Mouse (Mus musculus): ENCODE measurements at regions not wholly inside any gene's neighbourhood (a gene's known extent, or its start where the extent isn't known, plus 50 kb on each side); places are given as distances from the start of the nearest gene placed in this dataset.

DNA sequence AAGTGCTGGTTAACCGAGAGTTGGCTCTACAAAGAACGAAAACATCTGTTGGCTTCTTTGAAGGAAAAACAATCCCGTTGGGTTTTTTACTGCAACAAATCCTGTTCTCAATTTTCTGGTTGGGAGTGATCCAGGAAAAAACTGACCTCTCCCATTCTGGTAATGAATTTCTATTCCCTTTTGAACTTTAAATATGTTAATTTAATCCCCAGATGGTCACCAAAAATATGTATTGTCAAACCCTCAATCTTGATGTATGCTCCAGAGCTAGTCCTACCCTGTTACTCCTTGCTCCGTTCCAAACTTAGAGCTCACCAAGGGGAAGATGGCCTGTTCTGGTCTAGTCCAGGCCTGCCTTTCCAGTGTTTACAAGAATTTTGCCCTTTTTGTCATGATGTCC is 66.5 kb upstream of the Pik3r1 start:
- TF ChIP-seq POLR2A (IDR thresholded peaks at IDR 0.05; ENCODE audit: low read depth, low read length) (no peak), CTCF (conservative IDR thresholded peaks at IDR 0.05; ENCODE audit: insufficient read depth, insufficient read length, low read depth, low read length) (no peak)
